Mouse (Mus musculus): ENCODE results near the gene Shld1.

The Shld1 gene

GRCm38 (mm10) chr2:132686756-132687737 is at the start of gene Shld1:
Gene Shld1, plus strand, starts transcription at chr2:132686931.
- DNase-seq, result peak; percentile 76

- DNase-seq, result no peak
Measured at GRCm38 (mm10) chr2:132638306-132638705, 48.4 kb upstream of the Shld1 start.

- no peak for DNase-seq
Measured at GRCm38 (mm10) chr2:132639337-132639736, 47.4 kb upstream of the Shld1 start.

- no peak for DNase-seq
Measured at GRCm38 (mm10) chr2:132641196-132641595, 45.5 kb upstream of the Shld1 start.

- no peak for DNase-seq
Measured at GRCm38 (mm10) chr2:132643161-132643560, 43.6 kb upstream of the Shld1 start.

GRCm38 (mm10) chr2:132646856-132647745 is 39.6 kb upstream of the Shld1 start:
- no peak for DNase-seq

GRCm38 (mm10) chr2:132649352-132649870 is 37.3 kb upstream of the Shld1 start:
- no peak for DNase-seq

- DNase-seq, result no peak
Measured at GRCm38 (mm10) chr2:132650546-132650945, 36.2 kb upstream of the Shld1 start.

- DNase-seq, result no peak
Measured at GRCm38 (mm10) chr2:132652476-132652875, 34.3 kb upstream of the Shld1 start.

- no peak for DNase-seq
Measured at GRCm38 (mm10) chr2:132654834-132655495, 31.8 kb upstream of the Shld1 start.

GRCm38 (mm10) chr2:132657186-132657585 is 29.5 kb upstream of the Shld1 start:
- DNase-seq, result no peak

- DNase-seq, result no peak
Measured at GRCm38 (mm10) chr2:132658412-132659120, 28.2 kb upstream of the Shld1 start.

GRCm38 (mm10) chr2:132669091-132669490 is 17.6 kb upstream of the Shld1 start:
- no peak for DNase-seq

- no peak for DNase-seq
Measured at GRCm38 (mm10) chr2:132670290-132670689, 16.4 kb upstream of the Shld1 start.

GRCm38 (mm10) chr2:132672121-132672520 is 14.6 kb upstream of the Shld1 start:
- DNase-seq, result no peak

GRCm38 (mm10) chr2:132676111-132676510 is 10.6 kb upstream of the Shld1 start:
- DNase-seq, result no peak

GRCm38 (mm10) chr2:132685001-132685400 is 1.7 kb upstream of the Shld1 start:
- DNase-seq, result no peak

- DNase-seq, result no peak
Measured at GRCm38 (mm10) chr2:132688611-132689021, 1.9 kb downstream of the Shld1 start.

- no peak for DNase-seq
Measured at GRCm38 (mm10) chr2:132689188-132689568, 2.4 kb downstream of the Shld1 start.

- DNase-seq, result peak; percentile 58
Measured at GRCm38 (mm10) chr2:132689569-132690231, 3.0 kb downstream of the Shld1 start.

- DNase-seq, result no peak
Measured at GRCm38 (mm10) chr2:132691731-132692130, 5.0 kb downstream of the Shld1 start.
